Mouse (Mus musculus): ENCODE measurements around the gene Tceanc2.

- TF ChIP-seq MAX (IDR thresholded peaks at IDR 0.05) (no peak), MYOG (IDR thresholded peaks at IDR 0.05; ENCODE audit: control insufficient read depth, extremely low read depth, insufficient read length) (no peak), CTCF (IDR thresholded peaks at IDR 0.05; ENCODE audit: control insufficient read depth, insufficient read depth, insufficient read length) (no peak)
These were observed 43.3 kb downstream of the Tceanc2 start for GRCm38 (mm10) chr4:107135663-107136062.
